Mouse (Mus musculus) liver, postnatal 0 days (tissue): ENCODE data around the gene Ankdd1b.

ENCODE experiments used
- CTCF ChIP-seq: sonication (generic); IDR thresholded peaks from 2 replicates; pipeline ENCODE4 v1.5.1; 2016; ENCODE audit warnings: antibody characterized with exemption, low read depth
- EP300 ChIP-seq: IDR thresholded peaks from 2 replicates; pipeline ENCODE4 v1.6.1; 2016; ENCODE audit warnings: antibody characterized with exemption, low read depth, mild to moderate bottlenecking

- TF ChIP-seq CTCF (no peak), EP300 (no peak)
These were observed 6.2 kb upstream of the Ankdd1b start for GRCm38 (mm10) chr13:96477226-96477625.
